Mouse (Mus musculus) regulatory T cell (primary cell): ENCODE measurements at regions not wholly inside any gene's neighbourhood (a gene's known extent, or its start where the extent isn't known, plus 50 kb on each side); places are given as distances from the start of the nearest gene placed in this dataset.

ENCODE experiments used
- in situ Hi-C: fragments of 300-600 bp; cut with MboI, MseI; formaldehyde crosslinking; loops from one replicate; pipeline ENCODE4 v1.15.1; 2025; ENCODE audit warnings: high pct_unique_total_duplicates

DNA sequence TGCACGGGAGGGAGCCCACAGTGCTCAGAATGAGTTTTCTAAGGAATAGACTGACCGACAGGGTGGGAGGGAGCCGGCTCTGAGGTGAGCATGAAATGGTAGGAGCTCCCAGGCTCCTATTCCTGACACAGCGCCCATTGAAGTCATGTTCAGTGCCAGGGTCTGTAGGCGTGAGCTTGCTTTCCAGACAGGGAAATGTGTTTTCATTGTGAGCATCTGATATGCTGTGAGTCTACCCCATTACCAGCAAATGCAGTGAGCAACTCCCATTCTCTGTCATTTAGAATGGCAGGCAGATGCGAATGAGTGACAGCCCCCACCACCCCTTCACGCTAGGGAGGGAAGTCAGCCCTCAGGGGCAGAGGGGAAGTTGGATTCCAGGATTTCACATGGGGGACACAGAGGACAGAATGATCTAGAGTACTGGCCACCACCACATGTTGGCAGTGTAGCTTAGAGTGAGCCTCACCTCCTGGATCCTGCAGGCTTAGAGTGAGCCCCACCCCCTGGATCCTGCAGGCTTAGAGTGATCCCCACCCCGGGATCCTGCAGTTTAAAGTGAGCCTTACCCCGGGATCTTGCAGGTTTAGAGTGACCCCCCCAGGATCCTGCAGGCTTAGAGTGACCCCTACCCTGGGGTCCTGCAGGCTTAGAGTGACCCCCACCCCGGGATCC, 283.2 kb upstream of the Eef2kmt start:
- in situ Hi-C loops = no loop called here

DNA sequence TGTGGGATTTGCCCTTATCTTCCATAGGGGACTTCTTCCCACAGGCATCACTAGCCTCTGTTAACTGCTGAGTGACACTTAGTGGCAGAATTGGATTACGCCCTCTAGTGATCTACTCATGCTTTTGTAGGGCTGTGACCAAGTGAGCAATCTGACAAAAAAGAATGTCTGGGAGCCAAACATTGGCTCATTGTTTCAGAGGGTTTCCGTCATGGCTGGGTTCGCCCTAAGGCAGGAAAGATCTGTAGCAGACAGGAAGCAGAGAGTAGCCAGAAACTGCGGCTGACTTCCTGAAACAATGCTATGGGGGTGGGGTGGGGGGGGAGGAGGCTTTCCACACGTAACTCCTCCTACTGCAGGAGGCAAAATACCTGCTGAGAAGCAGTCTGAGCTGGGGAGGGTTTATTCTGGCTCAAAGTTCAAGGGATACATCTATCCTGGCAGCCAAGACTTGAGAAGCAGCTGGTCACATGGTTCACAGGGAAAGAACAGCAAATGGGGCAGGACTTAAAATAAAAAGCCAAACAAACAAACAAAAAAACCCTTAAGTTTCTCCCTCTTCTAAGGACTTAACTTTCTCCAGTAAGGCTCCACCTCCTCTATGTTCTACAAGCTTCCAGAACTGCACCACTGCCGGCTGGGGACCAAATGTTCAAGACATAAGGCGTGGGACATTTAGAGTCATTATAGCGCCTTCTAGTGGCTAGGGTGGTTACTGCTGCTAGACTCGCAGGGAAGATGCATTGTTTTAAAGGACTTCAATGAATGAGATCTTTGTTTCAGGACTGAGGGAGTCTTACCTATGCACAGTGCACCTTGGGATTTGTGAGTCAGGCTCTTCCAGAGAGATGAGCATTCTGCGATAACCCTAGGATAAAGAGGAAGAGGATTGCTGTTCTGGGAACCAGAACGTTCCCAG, 281.8 kb upstream of the Eef2kmt start:
- in situ Hi-C loops = no loop called here

DNA sequence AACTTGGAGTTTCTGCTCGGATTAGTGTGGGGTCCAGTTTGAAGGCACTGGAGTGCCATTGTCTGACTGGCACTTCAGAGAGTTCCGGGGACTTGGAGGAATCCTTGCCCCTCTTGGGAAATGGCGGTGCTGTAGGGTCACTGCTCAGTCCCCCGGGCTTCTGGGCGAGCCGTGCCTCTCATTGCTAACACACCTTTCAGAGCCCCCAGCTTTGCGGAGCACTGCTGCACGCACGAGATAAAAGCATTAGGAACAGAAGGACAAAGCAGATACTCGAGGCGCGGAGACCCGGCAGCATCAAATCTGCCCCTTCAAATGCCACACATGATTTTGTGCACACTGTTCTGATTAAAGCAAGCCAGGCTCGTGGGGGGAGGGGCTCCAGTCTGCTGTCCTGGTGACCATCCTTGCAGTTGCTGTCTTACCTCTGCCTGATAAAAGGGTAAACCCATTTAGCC, 280.8 kb upstream of the Eef2kmt start:
- in situ Hi-C loops = no loop called here

DNA sequence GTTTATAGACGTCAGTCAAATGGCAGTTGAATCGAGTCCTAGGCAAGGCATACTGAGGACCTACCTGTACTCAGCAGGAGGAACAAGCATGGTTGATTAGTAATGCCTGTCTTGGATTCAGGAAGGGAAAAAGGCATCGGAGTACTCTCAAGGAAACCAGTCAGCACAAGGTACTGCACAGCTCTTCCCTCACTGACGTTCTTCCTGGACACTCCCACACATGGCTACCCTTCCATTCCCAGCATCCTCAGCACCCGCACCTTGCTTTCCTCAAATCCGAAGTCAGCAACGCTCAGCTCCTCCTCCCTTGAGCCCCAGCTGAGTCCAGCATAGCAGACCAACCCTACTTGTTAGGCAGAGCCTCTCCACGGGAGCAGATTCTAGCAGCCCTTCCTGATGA, 279.6 kb upstream of the Eef2kmt start:
- in situ Hi-C loops = no loop called here

DNA sequence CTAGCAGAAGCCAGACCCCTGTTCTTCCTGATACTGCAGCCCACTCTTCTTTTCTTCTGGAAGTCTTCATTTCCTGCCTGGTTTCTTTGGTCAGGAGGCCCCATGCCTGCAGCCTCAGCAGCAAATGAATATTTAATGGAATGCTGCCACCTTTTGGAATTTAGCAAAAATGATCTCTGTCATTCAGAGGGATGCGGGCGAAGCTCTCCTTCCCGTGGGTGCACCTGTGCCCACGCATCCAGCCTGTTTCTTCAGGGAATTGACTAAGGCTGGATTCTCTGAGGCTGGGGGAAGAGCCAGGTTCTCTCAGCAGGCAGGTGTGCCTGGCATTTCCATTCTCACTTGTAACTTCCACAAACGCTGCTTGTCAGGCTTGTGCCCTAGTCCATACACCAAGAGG, 279.1 kb upstream of the Eef2kmt start:
- in situ Hi-C loops = no loop called here

DNA sequence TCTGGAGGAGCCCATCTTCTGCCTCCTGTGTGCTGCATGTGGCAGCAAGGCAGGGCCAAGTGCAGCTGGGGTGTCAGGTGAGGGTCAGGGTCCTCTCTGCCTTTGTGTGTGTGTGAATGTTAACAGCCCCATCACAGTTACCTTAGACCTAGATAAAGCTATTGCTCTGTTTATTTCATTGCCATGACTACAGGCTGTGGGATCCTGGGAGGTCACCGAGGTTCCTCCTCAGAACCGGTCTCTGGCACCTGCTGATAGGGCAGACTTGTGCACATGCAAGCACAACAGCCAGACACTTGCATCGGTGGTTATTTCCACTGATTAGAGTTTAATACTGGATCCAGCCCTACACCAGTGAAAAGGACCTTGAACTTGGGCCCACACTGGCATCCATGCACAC, 278.6 kb upstream of the Eef2kmt start:
- in situ Hi-C loops = no loop called here

DNA sequence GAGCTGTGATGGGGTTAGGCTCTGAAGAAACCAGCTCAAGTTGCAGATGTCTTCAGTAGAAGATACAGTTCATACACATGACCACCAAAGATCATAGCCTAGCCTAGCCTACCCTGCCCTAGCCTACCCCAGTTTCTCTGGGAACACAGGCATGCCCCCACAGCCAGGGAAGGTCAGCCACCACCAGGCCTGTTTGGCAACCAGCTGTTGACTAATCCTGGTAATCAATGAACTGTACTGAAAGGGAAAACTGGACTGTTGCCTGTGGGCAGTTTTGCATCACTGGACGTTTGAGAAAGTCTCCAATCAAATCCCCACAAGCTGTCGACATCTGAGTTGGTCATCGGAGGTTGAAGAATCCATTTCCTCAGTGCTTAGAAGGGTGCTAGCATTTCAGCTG, 276.5 kb upstream of the Eef2kmt start:
- in situ Hi-C loops = no loop called here

DNA sequence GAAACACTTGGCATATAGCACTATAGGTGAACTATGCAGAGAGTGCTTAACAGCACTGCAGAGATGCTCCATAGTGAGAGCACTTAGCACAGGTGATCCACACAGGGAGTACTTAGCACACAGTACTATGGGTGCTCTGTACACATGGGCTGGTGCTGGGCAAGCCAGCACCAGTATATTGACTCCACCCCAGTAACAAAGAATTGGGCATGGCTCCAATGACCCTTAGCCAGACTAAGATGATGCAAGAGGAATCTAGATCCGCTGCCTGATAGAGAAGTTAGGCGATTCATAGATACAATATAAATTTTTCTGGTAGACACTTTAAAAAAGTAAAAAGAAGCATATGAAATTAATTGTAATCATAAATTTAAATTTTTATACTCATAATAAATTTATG, 274.0 kb upstream of the Eef2kmt start:
- in situ Hi-C loops = no loop called here

DNA sequence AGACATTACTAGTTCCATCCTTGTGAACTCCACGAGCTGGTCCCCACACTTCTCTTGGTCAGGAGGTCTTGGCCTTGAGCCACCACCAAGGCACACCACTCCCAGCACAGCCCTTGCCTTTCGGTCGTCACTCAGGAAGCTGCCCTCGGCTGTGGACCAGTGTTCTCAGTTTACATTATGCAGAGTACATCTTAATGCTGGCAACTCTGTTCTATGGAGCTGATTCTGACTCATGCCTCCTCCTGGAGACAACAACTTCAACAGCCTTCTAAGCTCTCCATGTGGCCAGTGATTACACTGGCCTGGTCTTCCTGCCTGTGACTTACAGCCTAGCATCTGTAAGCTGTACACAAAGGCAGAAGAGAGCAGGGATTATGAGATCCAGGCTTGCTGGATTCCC, 272.2 kb upstream of the Eef2kmt start:
- in situ Hi-C loops = no loop called here

DNA sequence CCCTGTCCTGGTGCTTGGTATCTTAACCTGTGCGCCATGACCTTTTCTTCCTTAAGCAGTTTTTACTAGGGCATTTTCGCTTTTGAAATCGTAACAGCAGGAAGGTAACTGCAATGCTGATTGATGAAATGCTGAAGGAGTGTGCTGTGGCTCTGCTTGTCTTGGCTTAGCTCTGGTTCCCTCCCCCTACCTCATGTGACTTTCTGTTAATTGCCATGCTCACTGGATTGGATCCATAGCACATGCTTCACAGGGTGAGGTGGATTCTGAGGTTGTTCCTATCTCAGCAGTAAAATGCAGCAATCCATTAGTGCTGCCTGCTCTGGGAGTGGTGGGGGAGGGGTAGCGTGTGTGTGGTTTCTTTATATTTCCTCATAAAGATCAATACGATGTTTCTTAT, 268.6 kb upstream of the Eef2kmt start:
- in situ Hi-C loops = no loop called here

DNA sequence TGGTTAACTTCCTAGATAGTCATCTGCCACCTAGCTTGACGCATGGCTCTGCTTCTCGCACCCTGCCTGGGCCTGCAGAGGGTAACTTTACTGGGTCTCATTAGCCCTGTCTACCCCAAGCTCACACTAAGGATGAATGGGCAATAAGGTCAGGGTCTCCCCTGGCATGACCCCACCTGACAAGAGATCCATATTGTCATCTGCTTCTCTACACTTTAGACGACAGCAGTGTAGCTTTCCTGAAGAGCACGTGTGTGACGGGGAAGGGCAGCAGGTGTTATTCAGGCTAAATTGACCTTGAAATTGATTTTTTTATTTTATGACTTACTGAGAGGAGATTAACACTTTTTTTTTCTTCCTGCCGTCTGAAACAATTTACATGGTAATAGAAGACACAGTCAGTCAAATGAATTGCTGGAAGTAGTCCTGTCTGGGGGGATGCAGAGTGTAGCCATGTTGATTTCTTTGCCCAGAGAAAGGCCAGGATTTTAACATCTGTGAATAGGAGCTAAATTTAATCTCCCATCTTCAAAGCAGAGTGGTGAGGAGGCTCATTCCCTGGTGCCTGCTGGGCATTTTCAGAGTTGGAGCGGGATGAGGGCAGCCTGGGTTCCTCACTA, 267.7 kb upstream of the Eef2kmt start:
- in situ Hi-C loops = no loop called here

DNA sequence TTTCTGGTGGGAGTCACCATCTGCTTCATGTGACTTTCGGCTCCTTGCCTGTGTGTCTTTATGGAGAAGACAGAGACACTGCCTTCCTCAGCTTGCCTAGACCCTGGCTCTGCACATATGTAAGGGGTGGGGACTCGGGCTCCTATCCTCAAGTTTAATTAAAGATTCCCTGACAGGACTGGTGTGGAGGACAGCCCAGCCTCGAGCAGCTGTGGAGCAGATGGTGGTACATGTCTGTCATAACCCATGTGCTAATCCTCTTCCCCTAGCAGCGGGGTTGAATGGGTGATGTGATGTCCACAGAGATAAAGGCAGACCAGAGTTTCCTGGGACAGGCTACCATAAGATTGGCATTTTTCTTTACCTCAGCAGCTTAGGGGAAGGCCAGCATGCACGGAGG, 262.0 kb upstream of the Eef2kmt start:
- in situ Hi-C loops = no loop called here

DNA sequence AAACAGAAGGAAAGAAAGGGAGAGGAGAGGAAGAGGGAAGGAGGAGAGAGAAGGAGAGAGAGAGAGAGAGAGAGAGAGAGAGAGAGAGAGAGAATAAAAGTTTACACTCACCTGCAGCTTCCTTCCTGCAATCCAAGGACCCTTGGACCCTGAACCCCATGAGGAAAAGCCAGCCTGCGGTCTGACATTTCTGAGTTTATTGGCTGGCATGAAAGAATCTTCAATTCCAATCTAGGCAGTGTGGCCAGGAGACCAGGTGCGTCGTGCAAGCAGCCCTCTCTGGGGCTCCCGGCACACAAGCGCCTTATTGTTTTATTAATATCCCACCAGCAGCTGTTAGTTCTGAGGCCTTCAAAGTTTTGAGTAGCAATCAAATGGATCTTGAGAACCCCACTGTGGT, 260.1 kb upstream of the Eef2kmt start:
- in situ Hi-C loops = no loop called here

DNA sequence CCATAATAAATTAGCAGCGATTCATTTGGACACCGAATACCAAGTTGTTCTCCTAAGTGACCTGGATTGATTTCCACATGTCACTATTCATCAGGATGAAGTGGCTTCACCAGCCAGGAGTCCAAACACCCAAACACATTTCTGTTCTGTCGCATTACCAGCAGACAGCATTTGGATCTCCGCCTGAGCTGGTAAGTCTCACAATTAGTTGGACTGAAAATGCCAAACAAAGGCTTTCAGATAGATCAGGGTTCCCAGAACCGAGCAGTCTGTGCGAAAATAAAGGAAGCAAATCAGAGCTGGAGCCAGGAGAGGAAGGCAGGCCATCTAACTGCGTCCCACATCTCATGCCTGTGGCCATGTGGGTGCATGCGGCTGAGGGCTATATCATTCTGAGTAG, 251.5 kb upstream of the Eef2kmt start:
- in situ Hi-C loops = no loop called here

DNA sequence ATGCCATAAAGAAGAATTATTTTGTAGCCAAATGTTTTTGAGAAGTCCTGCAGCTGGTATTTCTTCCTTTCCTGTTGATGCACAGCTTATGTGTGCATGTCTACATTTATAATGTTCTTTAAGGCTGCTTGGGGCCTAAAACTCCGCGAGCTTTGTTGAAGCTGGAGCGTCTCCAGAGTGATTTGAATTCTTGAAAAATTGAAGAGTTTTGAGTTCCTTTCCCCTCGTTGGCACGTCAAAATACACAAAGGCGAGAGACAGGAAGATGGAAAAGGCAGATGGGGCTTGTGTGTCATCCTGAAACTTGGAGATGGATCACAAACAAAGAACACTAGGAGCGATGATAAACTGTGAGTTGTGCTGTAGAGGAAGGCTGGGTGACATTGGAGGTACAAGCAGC, 246.2 kb upstream of the Eef2kmt start:
- in situ Hi-C loops = no loop called here

DNA sequence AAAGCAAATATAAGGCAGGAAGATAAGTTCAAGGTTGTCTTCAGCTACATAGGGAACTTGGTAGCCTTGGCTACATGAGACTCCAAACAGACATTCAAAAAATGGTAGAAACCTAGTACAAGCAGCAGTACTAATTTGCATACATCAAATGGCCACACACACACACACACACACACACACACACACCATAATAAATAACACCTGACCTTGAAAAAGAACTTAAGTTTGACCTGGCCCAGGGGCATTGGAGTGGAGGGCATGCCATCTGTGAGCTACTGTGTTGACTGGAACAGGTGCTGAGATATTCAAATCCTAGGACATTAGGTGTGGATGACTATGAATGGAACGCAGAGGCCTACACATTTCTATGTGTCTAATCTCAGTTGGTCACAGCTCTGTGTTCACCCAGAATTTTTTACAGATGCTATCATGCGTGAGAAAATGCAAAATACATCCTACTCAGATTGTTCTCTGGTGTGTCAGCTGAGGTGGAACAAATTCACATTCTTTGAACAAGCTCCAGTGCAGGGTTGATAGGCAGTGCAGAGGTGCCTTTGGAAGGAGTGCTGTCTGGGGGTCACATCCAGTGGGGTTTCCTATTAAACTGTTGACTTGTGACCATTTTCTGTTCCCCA, 240.4 kb upstream of the Eef2kmt start:
- in situ Hi-C loops = no loop called here

DNA sequence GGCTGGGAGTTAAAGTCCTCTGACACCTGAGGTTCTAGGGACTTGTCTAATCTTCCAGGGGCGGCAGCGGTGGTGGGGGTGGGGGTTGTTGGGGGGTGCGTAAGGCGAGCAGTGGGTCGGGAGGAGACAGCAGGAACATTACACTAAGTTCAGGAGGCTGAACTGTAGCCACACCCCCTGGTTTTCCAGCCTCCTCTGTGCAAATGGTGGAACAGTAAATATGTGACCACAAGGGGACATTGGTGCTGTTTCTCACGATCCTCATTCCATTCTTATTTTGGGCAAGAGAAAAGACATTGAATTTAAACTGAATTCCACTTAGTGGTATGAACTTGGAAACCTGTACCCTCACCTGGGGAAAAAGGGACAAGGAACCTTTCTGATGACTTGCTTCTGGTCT, 237.6 kb upstream of the Eef2kmt start:
- in situ Hi-C loops = no loop called here

DNA sequence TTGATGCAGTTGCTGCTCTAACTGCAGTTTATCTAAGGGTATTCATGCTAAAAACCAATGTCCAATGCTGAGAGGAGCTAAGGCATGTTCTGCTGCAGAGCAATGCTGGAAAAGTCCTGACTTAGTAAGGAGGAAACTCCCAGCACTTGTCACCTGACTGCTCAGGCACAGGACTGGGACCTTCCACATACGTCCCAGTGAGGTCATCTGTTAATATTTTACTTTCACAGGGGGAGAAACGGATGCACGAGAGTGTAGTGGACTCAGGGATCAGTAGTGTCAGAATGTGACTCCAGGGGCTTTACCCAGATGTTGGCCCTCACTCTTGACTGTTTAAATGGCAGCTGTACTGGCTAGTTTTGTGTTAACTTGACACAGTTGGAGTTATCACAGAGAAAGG, 231.5 kb upstream of the Eef2kmt start:
- in situ Hi-C loops = no loop called here

DNA sequence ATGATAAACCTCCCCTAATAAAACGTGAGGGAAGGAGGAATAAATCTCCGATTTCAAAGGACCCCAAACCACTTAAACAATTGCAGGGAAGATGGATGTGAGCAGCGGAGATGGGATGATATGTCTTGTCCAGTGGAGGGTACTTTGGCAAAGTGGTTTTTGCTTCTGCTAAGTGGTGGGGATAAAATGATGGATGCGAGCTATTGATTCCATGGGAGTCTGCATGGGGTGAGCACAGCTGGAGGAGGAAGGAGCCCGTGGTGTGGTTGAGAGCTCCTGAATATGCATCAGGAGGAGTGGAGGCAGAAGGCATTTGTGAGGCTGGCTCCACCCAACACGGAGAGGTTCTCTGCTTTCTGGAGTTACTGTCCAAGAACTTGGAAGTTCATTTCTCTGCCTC, 227.6 kb upstream of the Eef2kmt start:
- in situ Hi-C loops = no loop called here

DNA sequence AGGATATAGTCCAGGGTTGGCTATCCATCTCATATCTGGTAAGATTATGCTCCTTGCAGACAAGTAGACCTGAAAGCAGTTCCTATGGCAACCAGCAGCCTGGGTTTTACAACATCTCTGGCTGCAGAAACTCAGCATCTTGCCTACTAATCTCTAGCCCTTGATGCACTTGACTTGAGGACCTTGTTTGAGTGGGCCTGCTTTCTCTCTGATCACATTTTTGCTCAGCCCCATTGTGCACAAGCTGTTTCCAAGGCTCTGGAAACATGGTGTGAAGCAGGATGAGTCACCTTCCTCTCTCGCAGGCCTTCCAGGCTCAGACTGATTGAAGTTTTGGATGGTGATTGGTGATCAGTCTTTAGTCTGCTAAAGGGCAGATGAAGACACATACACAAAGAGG, 224.4 kb upstream of the Eef2kmt start:
- in situ Hi-C loops = no loop called here

DNA sequence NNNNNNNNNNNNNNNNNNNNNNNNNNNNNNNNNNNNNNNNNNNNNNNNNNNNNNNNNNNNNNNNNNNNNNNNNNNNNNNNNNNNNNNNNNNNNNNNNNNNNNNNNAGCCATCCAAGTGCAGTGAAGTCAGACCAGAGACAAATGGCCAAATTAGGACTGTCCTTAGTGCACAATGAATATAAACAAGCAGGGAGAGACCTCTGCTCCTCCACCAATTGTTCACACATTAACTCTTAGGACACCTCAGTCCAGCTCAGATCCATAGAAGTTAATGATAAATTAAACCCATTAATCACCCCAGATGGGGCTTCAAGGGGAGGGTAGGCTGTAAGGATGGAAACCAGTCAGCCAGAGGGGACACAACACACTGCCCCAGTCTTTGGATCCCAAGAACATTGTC, 223.2 kb upstream of the Eef2kmt start:
- in situ Hi-C loops = loop anchor here (5.0 kb wide), 1 partner anchor 172 kb away; no protein-coding TSS in a partner anchor

DNA sequence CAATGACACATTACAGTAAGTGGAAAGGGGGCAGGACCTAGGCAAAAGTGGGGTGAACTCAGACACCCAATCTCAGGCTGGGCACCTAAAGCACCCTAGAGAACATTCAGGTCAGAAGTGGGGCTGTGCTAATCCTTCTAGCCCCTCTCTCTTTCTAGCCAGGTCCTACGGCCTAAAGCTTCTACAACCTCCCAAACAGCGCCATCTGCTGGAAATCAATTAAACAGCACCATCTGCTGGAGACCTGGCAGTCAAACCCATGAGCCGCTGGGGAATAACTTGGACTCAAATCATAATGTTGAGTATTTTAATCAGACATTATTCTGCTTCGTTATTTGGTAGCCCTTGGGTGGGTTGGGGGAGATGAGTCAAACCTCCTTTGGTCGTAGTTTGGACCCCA, 215.5 kb upstream of the Eef2kmt start:
- in situ Hi-C loops = loop anchor here (25.0 kb wide), 1 partner anchor 1734 kb away; the partner anchor contains the start of gene Zfp263
